Mouse (Mus musculus) thymus, adult 2 months (tissue): ENCODE data around the gene Vcpkmt. TPM values are rescaled to one million over a fixed set of nuclear protein-coding genes. Genes with fewer than 3 reads are reported as not detected.
A peak's percentile ranks its signal among the peaks of the same experiment; 100 is the strongest.
"Not testable (repeated sequence)": the region's sequence is repeated elsewhere in the genome, so short reads cannot be mapped to it uniquely, and the experiment has no call there.

ENCODE experiments used
- DNase-seq: peaks from one replicate; pipeline ENCODE4 v3.0.0; 2021
- H3K27ac ChIP-seq: fragments of 200-500 bp; 2 replicates; pipeline ENCODE4 v1.5.1; 2012; ENCODE audit warnings: low read length, control low read depth; ENCODE audit not compliant: control insufficient read depth, insufficient read depth
- H3K27me3 ChIP-seq: fragments of 200-500 bp; 2 replicates; pipeline ENCODE4 v1.6.1; 2012; ENCODE audit warnings: mild to moderate bottlenecking, low read length, moderate library complexity, mixed read lengths; ENCODE audit not compliant: control insufficient read depth, insufficient read depth
- H3K36me3 ChIP-seq: fragments of 200-500 bp; 2 replicates; pipeline ENCODE4 v1.6.1; 2012; ENCODE audit warnings: mild to moderate bottlenecking, low read length, moderate library complexity; ENCODE audit not compliant: control insufficient read depth, insufficient read depth
- H3K4me1 ChIP-seq: fragments of 200-500 bp; replicated peaks from 2 replicates; pipeline ENCODE4 v1.6.1; 2012; ENCODE audit warnings: low read length; ENCODE audit not compliant: control insufficient read depth, insufficient read depth
- H3K4me3 ChIP-seq: fragments of 200-500 bp; 2 replicates; pipeline ENCODE4 v1.5.1; 2012; ENCODE audit warnings: mild to moderate bottlenecking, low read length, control low read depth, moderate library complexity; ENCODE audit not compliant: control insufficient read depth, insufficient read depth
- CTCF ChIP-seq: fragments of 200-500 bp; IDR thresholded peaks from 2 replicates; pipeline ENCODE4 v1.5.1; 2012; ENCODE audit warnings: mild to moderate bottlenecking, control low read depth, low read length, moderate library complexity, borderline replicate concordance; ENCODE audit not compliant: control insufficient read depth, poor library complexity, insufficient read depth; ENCODE audit errors: extremely low read depth
- POLR2A ChIP-seq: fragments of 200-500 bp; IDR thresholded peaks from 2 replicates; pipeline ENCODE4 v1.6.1; 2012; ENCODE audit warnings: mild to moderate bottlenecking, low read length, control low read depth, moderate library complexity; ENCODE audit not compliant: control insufficient read depth, poor library complexity, insufficient read depth; ENCODE audit errors: extremely low read depth
- WGBS: fragments of 180-500 bp; shearing (Covaris S2); methylation state at CpG from one replicate; pipeline ENCODE4 v1.1.7; 2018; 5-methylcytosine and 5-hydroxymethylcytosine counted together
- polyA plus RNA-seq: library from polyadenylated mRNA; depleted of rRNA; stranded (reverse); fragments of >200 nt; gene quantifications from 2 replicates; pipeline ENCODE4 v1.2.3, GENCODE M21; 2012; rRNA removed

The Vcpkmt gene
- 11.7 and 13.4 TPM in 2 replicates for polyA plus RNA-seq

- H3K36me3 ChIP-seq: peaks cover 6% of the 10 kb centered on the region
- peak within 1 kb of the TSS; percentile 95 for H3K4me3 ChIP-seq
- WGBS: under 1% methylated on average over 56 of the region's 56 CpGs
- no peaks in the 10 kb centered on the region for H3K4me1 ChIP-seq
- H3K27ac ChIP-seq: peak within 1 kb of the TSS; percentile 59; the same call in 1 of the 2 replicates
- TF ChIP-seq CTCF (0 out of 2 replicates have a peak, but pooled peaks have one; percentile 63), POLR2A (peak; percentile 90)
- peak; percentile 89 for DNase-seq
- H3K27me3 ChIP-seq: no peaks in the 10 kb centered on the region
Measured at GRCm38 (mm10) chr12:69582613-69583269, at the start of gene Vcpkmt. Vcpkmt (minus strand) TSS chr12:69583028.

- 94% methylated on average over 5 of the region's 5 CpGs for WGBS
- not testable (repeated sequence) for H3K36me3 ChIP-seq, H3K4me1 ChIP-seq, H3K27me3 ChIP-seq, H3K4me3 ChIP-seq, H3K27ac ChIP-seq, DNase-seq
Measured at GRCm38 (mm10) chr12:69618590-69618989, 35.8 kb upstream of the Vcpkmt start.

- over 99% methylated on average over 2 of the region's 2 CpGs for WGBS
- TF ChIP-seq CTCF: no peak
- TF ChIP-seq POLR2A: no peak
- H3K4me3 ChIP-seq: no peak overlapping the region
Measured at GRCm38 (mm10) chr12:69604367-69604766, 21.5 kb upstream of the Vcpkmt start.

GRCm38 (mm10) chr12:69597446-69597845 is 14.6 kb upstream of the Vcpkmt start:
- no peaks in the 10 kb centered on the region for H3K36me3 ChIP-seq
- 98% methylated on average over 4 of the region's 4 CpGs for WGBS
- no peaks in the 10 kb centered on the region for H3K27me3 ChIP-seq
- no peak overlapping the region for H3K4me3 ChIP-seq
- H3K4me1 ChIP-seq: no peaks in the 10 kb centered on the region
- TF ChIP-seq POLR2A: no peak
- TF ChIP-seq CTCF: no peak
- H3K27ac ChIP-seq: no peak overlapping the region
- DNase-seq: no peak

More at GRCm38 (mm10) chr12:69604367-69604766, 21.5 kb upstream of the Vcpkmt start:
- Histone ChIP-seq H3K4me1 (no peaks in the 10 kb centered on the region), H3K27me3 (no peaks in the 10 kb centered on the region), H3K36me3 (0 out of 2 replicates have a peak, but pooled peaks cover 4% of the 10 kb centered on the region), H3K27ac (no peak overlapping the region)
- no peak for DNase-seq

- Histone ChIP-seq H3K36me3 (no peaks in the 10 kb centered on the region), H3K4me3 (no peak overlapping the region), H3K4me1 (no peaks in the 10 kb centered on the region), H3K27ac (no peak overlapping the region), H3K27me3 (no peaks in the 10 kb centered on the region)
- WGBS: 98% methylated on average over 5 of the region's 5 CpGs
- TF ChIP-seq POLR2A (no peak), CTCF (no peak)
- no peak for DNase-seq
Measured at GRCm38 (mm10) chr12:69593130-69593529, 10.3 kb upstream of the Vcpkmt start.

- no peaks in the 10 kb centered on the region for H3K27me3 ChIP-seq
- H3K4me3 ChIP-seq: no peak overlapping the region
- no peaks in the 10 kb centered on the region for H3K4me1 ChIP-seq
- 52% methylated on average over 5 of the region's 5 CpGs for WGBS
- DNase-seq: no peak
- H3K36me3 ChIP-seq: peaks cover 3% of the 10 kb centered on the region
- peak overlapping the region; percentile 59; the same call in 1 of the 2 replicates for H3K27ac ChIP-seq
- TF ChIP-seq POLR2A (no peak), CTCF (no peak)
Measured at GRCm38 (mm10) chr12:69583270-69583629, 422 bp upstream of the Vcpkmt start.

- 13% methylated on average over 9 of the region's 9 CpGs for WGBS
Measured at GRCm38 (mm10) chr12:69582216-69582612, 614 bp downstream of the Vcpkmt start.

More at GRCm38 (mm10) chr12:69582216-69582612, 614 bp downstream of the Vcpkmt start:
- no peaks in the 10 kb centered on the region for H3K27me3 ChIP-seq
- H3K36me3 ChIP-seq: peaks cover 12% of the 10 kb centered on the region
- H3K27ac ChIP-seq: no peak overlapping the region
- H3K4me1 ChIP-seq: no peaks in the 10 kb centered on the region
- DNase-seq: no peak
- H3K4me3 ChIP-seq: peak overlapping the region; percentile 95
- no peak for TF ChIP-seq POLR2A
- no peak for TF ChIP-seq CTCF
